Mouse (Mus musculus) embryonic fibroblast, embryonic 13.5 days (primary cell): Measurements from ENCODE around the gene Colgalt2.

Experiments used
- CTCF ChIP-seq: IDR thresholded peaks from 2 replicates; pipeline ENCODE4 v1.5.1; 2011; ENCODE audit warnings: mild to moderate bottlenecking, control low read depth, low read length, moderate library complexity, borderline replicate concordance; ENCODE audit not compliant: insufficient read depth
- POLR2A ChIP-seq: IDR thresholded peaks from 2 replicates; pipeline ENCODE4 v1.6.1; 2011; ENCODE audit warnings: low read depth, mild to moderate bottlenecking, control low read depth, low read length, moderate library complexity

GRCm38 (mm10) chr1:152417602-152418001 lies 18.0 kb downstream of the Colgalt2 start:
- TF ChIP-seq POLR2A: no peak
- no peak for TF ChIP-seq CTCF
